Comparison of ENCODE assay signal across 8 mouse cellular contexts in the genomic region with DNA sequence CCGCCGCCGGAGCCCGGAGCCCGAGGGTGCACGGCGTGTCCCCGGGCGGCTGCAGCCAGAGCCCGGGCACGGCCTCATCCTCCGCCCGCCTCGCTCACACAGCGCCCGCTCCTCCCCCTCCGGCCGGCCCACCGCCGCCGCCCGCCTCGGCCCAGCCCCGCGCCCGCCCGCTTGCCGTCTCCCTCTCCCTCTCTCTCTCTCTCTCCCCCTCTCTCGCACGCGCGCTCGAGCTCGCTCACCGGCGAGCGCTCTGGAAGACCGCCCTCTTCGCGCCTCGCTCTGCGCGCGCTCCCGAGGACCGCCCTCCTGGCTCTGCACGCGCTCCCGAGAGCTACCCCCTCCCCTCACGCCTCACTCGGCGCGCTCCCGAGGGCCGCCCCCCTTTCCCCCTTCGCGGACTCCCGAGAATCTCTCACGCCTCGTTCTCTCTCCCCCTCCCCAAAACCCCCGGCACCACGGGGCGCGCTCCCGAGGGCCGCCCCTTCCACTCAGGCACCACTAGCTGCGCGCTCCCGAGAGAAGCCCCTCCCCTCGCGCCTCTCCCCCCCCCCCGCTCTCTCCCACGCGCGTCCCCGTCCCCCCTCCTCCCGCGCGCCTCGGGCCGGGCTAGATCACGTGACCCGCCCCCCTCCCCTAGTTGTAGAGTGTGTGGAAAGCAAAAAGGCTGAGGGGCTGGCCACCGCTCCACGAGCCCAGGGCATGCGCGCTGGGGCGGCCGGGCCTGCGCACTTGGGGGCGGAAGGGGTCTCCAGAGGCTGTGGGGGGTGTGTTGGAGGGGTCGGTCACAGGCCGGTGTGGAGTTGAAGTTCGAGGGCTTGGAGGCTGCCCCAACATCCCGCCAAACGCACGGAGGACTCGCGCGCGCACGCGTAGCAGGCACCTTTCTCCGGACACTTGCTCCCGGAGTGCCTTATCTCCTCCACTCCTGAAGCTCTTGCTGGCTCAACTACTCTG. TPM values are rescaled to one million over a fixed set of nuclear protein-coding genes. Genes with fewer than 3 reads are reported as not detected.
DNase-seq lines count a peak whose midpoint lies in the region; ATAC-seq and TF ChIP-seq lines count a peak whose summit lies in the region.

Gene Auts2, minus strand, starts transcription at position 227 of the 954 bp plus-strand sequence.

- peaks cover 38% of the 10 kb centered on the region for H3K27me3 ChIP-seq in forebrain, embryonic 10.5 days (ENCODE audit: poor library complexity, severe bottlenecking)
- H3K27me3 ChIP-seq in heart, embryonic 13.5 days (replicated peaks), result peaks cover 14% of the 10 kb centered on the region; the same call in 1 of the 2 replicates
- H3K27me3 ChIP-seq in kidney, postnatal 0 days (ENCODE audit: insufficient read depth, low read length), result no peaks in the 10 kb centered on the region
- no peaks in the 10 kb centered on the region; the same call in 1 of the 2 replicates for H3K27me3 ChIP-seq in liver, embryonic 11.5 days (replicated peaks; ENCODE audit: control insufficient read depth, insufficient read depth, low read length)

- DNase-seq in CD4-positive, CD25-positive, alpha-beta regulatory T cell, adult 2 months (ENCODE audit: low read depth, low spot score), result peak; percentile 12
- peak; percentile 92 for DNase-seq in forebrain, embryonic 10.5 days (ENCODE audit: extremely low spot score, low spot score)
- DNase-seq in kidney, postnatal 0 days (ENCODE audit: low spot score), result peak; percentile 95
- peak; percentile 95 for DNase-seq in liver, embryonic 11.5 days (ENCODE audit: low spot score)
- peak; percentile 93 for DNase-seq in neural tube, embryonic 10.5 days (ENCODE audit: extremely low spot score, low spot score)
- peak; percentile 72 for DNase-seq in telencephalon, adult 2 months (ENCODE audit: low read depth, low spot score)

- H3K4me3 ChIP-seq in forebrain, embryonic 10.5 days, result peak within 1 kb of the TSS; percentile 92
- H3K4me3 ChIP-seq in heart, embryonic 13.5 days, result peak within 1 kb of the TSS; percentile 88
- peak within 1 kb of the TSS; percentile 81 for H3K4me3 ChIP-seq in kidney, postnatal 0 days (replicated peaks; ENCODE audit: low read depth, low read length)
- H3K4me3 ChIP-seq in liver, embryonic 11.5 days (ENCODE audit: low read depth, low read length), result peak within 1 kb of the TSS; percentile 70

- no peak for TF ChIP-seq CTCF in kidney, postnatal 0 days (IDR thresholded peaks at IDR 0.05; ENCODE audit: low read depth)

- H3K4me1 ChIP-seq in forebrain, embryonic 10.5 days, result peaks cover 46% of the 10 kb centered on the region
- peaks cover 18% of the 10 kb centered on the region for H3K4me1 ChIP-seq in heart, embryonic 13.5 days
- peaks cover 5% of the 10 kb centered on the region; the same call in 1 of the 2 replicates for H3K4me1 ChIP-seq in kidney, postnatal 0 days (replicated peaks; ENCODE audit: insufficient read depth, low read length)
- peaks cover 10% of the 10 kb centered on the region; the same call in 1 of the 2 replicates for H3K4me1 ChIP-seq in liver, embryonic 11.5 days (replicated peaks; ENCODE audit: control insufficient read depth, insufficient read depth, low read length)

- under 1% methylated on average over 95 of the region's 105 CpGs for WGBS in forebrain, embryonic 10.5 days
- under 1% methylated on average over 92 of the region's 105 CpGs for WGBS in heart, embryonic 13.5 days
- under 1% methylated on average over 80 of the region's 105 CpGs for WGBS in kidney, postnatal 0 days
- 1% methylated on average over 83 of the region's 105 CpGs for WGBS in liver, embryonic 11.5 days

- H3K36me3 ChIP-seq in forebrain, embryonic 10.5 days (replicated peaks), result no peaks in the 10 kb centered on the region
- H3K36me3 ChIP-seq in heart, embryonic 13.5 days, result no peaks in the 10 kb centered on the region
- H3K36me3 ChIP-seq in kidney, postnatal 0 days (ENCODE audit: insufficient read depth, low read length), result no peaks in the 10 kb centered on the region
- H3K36me3 ChIP-seq in liver, embryonic 11.5 days (ENCODE audit: control insufficient read depth, insufficient read depth, low read length), result no peaks in the 10 kb centered on the region

- H3K9me3 ChIP-seq in forebrain, embryonic 10.5 days, result no peaks in the 10 kb centered on the region
- H3K9me3 ChIP-seq in heart, embryonic 13.5 days, result no peaks in the 10 kb centered on the region
- no peaks in the 10 kb centered on the region for H3K9me3 ChIP-seq in kidney, postnatal 0 days (replicated peaks; ENCODE audit: low read length)
- no peaks in the 10 kb centered on the region for H3K9me3 ChIP-seq in liver, embryonic 11.5 days (ENCODE audit: control insufficient read depth, low read length)

- peak within 1 kb of the TSS; percentile 91 for H3K9ac ChIP-seq in heart, embryonic 13.5 days
- peak within 1 kb of the TSS; percentile 65 for H3K9ac ChIP-seq in kidney, postnatal 0 days (ENCODE audit: low read depth, low read length)
- H3K9ac ChIP-seq in liver, embryonic 11.5 days (ENCODE audit: low read depth, low read length), result peak within 1 kb of the TSS; percentile 69

- H3K4me2 ChIP-seq in heart, embryonic 13.5 days, result peak within 1 kb of the TSS; percentile 94
- peak within 1 kb of the TSS; percentile 94 for H3K4me2 ChIP-seq in kidney, postnatal 0 days (ENCODE audit: low read length)
- peak within 1 kb of the TSS; percentile 88 for H3K4me2 ChIP-seq in liver, embryonic 11.5 days

- no peak for ATAC-seq in CD4-positive, CD25-positive, alpha-beta regulatory T cell, adult 4 months
- peak; percentile 77 for ATAC-seq in heart, embryonic 13.5 days (ENCODE audit: extremely low read depth, insufficient number of reproducible peaks, low FRiP score, low TSS enrichment)
- ATAC-seq in kidney, postnatal 0 days (replicated peaks; ENCODE audit: low FRiP score, low read depth), result peak; percentile 90
- peak; percentile 86 for ATAC-seq in liver, embryonic 11.5 days (replicated peaks; ENCODE audit: low FRiP score)

- peak within 1 kb of the TSS; percentile 96 for H3K27ac ChIP-seq in forebrain, embryonic 10.5 days
- peak within 1 kb of the TSS; percentile 90 for H3K27ac ChIP-seq in heart, embryonic 13.5 days (replicated peaks)
- H3K27ac ChIP-seq in kidney, postnatal 0 days, result peak within 1 kb of the TSS; percentile 77
- H3K27ac ChIP-seq in liver, embryonic 11.5 days (ENCODE audit: low read depth, low read length), result peak within 1 kb of the TSS; percentile 75

RNA-seq across cellular contexts. Expression of gene Auts2, which starts in this region (rescaled TPM):
- under 1 TPM in 1 of 2 experiments, not detected in 1; 0.75 TPM for polyA plus RNA-seq in CD4-positive, CD25-positive, alpha-beta regulatory T cell, adult 4 months (2017; shearing (Covaris generic))
- polyA plus RNA-seq in forebrain, embryonic 10.5 days (2016; fragmentation: Nextera tagmentation; extraction: Ambion mirVana), result 38.8 and 42.4 TPM in 2 replicates
- polyA plus RNA-seq in heart, embryonic 13.5 days (2015; fragmentation: Nextera tagmentation; extraction: Ambion mirVana), result 13.8 and 14.2 TPM in 2 replicates
- 7.5 and 8.6 TPM in 2 replicates for polyA plus RNA-seq in kidney, postnatal 0 days (2015; fragmentation: Nextera tagmentation; extraction: Ambion mirVana)
- 10.0 and 13.8 TPM in 2 replicates for polyA plus RNA-seq in liver, embryonic 11.5 days (2014; fragmentation: Nextera tagmentation; extraction: Ambion mirVana)

Comparison
In these comparisons a context has a peak if more than half of its experiments do, and no peak if none do; other contexts are left out.
1. DNase-seq: peak in every context shown above with its lines; median percentile 95 in kidney, postnatal 0 days; 95 in liver, embryonic 11.5 days; 93 in neural tube, embryonic 10.5 days; 92 in forebrain, embryonic 10.5 days; 72 in telencephalon, adult 2 months; 12 in CD4-positive, CD25-positive, alpha-beta regulatory T cell, adult 2 months.